Mouse (Mus musculus): ENCODE results near the gene Cela1.

The Cela1 gene

GRCm38 (mm10) chr15:100687430-100687971 is at the start of gene Cela1:
Gene Cela1, minus strand, starts transcription at chr15:100687921.
- no peak for DNase-seq (ENCODE audit: low read depth, low spot score)

GRCm38 (mm10) chr15:100735953-100736300 is 48.2 kb upstream of the Cela1 start:
- DNase-seq (ENCODE audit: low read depth, low spot score), result no peak

DNA sequence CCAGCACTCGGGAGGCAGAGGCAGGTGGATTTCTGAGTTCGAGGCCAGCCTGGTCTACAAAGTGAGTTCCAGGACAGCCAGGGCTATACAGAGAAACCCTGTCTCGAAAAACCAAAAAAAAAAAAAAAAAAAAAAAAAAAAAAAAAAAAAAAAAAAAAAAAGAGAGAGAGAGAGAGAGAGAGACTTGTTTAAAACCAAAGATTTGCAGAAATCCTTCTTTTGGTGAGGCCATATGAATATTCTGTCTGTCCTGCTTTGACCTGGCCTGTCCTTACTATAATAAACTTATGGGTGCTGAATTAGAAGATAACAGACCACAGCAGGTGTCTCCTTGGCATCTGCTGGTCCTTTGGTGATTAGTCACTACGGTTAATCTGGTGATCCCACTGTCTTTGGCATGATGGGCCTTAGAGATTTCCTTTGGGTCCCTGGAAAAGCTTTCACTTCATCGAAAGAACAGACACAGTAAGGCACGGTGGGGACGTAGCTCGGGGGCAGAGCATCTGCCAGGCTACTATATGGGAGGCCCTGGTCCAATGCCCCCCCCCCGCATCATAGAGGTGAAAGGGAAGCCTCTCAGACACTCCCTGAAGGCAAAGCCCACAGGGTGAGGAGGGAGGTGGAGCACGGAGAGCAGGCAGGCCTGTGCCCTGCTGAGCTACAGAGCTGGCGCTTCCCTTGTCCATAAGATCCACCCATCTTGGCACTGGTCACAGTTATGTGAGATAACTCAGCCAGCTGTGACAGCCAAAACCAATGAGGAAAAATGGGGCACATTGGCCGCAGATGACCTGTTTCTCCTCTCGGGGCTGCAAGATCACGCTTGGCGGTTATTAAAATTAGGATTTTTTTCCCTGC is 47.6 kb upstream of the Cela1 start:
- DNase-seq (ENCODE audit: low read depth, low spot score), result no peak

DNA sequence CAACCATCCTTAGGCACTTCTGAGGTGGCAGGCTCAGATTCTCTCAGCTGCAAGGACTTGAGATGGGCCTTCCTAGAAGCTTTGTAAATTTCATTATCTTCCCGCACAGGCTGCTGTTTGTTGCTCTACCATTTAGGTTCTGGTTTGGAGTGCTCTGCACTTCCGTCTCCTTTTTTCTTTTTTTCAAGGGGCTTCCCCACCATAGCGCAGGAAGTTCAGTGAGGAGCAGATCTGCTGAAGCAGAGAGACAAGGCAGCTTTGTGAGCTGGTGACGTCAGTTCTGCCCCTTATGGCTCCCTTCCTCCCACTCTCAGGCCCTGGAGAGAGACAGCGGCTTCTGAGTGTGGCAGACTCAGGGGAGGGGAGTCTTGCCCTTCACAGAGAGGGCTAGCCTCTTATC is 44.9 kb upstream of the Cela1 start:
- peak; percentile 15 for DNase-seq (ENCODE audit: low read depth, low spot score)

DNA sequence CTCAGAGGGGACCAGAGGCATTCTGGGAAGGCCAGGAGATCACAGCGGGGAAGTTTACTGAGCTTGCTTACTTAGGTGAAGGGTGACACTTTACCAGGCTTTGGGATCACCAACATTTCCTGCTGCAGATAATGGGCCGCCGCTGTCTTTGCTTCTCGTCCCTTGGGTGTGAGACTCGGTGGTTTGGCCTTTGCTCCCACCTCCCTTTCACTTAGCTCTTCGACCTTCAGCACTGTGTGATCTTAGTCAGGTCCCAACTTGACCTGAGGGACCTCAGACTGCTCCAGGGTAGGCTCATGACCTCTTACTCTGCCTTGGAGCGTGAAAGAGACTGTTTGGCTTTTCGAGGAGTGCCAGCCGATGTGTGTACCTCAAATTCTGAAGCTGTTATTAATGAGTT is 43.4 kb upstream of the Cela1 start:
- DNase-seq (ENCODE audit: low read depth, low spot score), result no peak

DNA sequence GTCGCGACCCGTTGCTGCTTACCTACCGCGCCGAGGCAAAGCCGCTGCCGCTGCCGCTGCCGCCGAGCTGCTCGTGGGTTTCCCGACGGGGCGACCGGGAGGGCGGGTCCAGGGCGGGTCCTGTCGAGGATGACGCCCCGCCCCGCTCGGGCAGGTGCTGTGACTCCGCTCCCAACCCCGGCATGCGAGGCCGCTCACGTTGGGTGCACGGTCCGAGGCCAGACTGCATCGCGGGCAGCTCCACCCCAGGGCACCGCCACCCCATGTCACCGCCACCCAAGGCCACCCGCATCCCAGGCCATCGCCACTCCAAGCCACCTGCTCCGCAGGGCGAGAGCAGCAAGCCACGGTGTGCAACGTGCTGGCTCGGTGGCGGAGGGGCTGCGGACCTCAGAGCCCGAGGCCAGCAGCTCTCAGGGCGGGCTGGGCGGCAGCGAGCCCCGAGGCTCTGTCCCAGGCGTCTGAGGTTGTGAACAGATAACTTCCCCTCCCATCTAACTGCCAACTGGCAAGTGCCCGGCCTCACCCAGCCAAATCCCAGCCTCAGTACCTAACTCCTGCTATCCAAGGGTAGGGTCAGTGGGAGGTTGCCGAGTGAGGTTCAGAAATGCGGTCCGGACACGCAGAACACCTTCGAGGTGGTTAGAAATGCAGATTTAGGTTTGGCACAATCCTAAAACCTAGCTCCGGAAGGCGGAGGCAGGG is 41.7 kb upstream of the Cela1 start, which contains the start of gene Galnt6:
Galnt6 (minus strand) TSS at position 96 of the 705 bp plus-strand sequence.
- DNase-seq (ENCODE audit: low read depth, low spot score), result no peak

DNA sequence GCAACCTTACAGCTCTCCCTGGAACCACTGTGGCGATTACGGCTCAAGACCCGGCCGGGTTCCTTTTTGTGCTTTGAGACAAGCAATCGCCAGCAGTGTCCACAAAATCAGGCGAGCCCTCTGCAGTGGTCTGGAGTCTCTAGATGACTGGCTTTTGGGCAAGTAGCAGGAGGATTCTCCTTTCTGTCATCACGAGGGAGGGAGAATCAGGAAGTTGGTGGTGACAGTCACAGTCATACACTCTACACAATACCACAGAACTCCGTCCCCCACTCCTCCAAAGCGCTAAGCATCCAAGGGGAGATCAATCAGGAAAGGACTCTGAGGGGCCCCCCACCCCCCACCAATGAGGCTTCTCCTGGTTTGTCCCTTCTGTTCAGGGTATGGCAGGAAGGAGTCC is 40.9 kb upstream of the Cela1 start:
- no peak for DNase-seq (ENCODE audit: low read depth, low spot score)

DNA sequence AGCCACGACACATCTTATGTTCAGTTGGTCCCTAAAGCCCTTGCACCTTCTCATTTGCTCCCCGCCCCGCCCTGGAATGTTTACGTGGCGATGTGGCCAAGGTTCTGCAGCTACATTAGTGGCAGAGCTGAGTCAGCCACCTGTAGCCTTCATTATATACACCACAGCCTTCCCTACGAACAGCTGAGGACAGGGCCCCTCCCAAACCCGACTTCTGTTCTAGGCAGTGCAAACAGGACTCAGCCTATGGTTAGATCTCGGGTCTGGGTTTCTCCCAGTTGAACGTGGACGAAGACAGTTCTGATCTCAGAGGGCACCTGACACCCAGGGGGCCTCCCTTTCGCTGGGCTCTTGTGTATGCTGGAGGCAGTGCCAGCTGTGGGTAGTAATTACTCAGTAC is 40.1 kb upstream of the Cela1 start:
- peak; percentile 5 for DNase-seq (ENCODE audit: low read depth, low spot score)

DNA sequence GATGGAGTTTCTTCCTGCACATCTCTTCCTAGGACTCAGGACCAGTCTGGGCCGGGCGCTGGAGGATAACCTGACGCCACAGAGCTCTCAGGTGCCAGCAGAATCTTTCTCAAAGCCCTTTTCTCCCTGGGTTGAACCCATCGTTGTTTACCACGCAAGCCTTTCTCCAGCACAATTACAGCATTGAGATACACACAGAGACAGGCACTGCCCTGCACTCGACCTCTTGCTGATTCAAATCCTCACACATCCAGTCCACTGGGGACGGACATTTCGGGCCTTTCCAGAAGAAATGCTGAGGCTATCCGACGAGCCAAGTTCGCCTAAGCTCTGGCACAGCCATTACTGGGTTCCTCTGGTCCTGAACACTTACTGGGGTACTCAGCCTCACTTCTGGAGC is 39.0 kb upstream of the Cela1 start:
- DNase-seq (ENCODE audit: low read depth, low spot score), result no peak

GRCm38 (mm10) chr15:100723505-100723904 is 35.8 kb upstream of the Cela1 start:
- DNase-seq (ENCODE audit: low read depth, low spot score), result no peak

GRCm38 (mm10) chr15:100722564-100722963 is 34.8 kb upstream of the Cela1 start:
- no peak for DNase-seq (ENCODE audit: low read depth, low spot score)

GRCm38 (mm10) chr15:100722026-100722425 is 34.3 kb upstream of the Cela1 start:
- no peak for DNase-seq (ENCODE audit: low read depth, low spot score)

DNA sequence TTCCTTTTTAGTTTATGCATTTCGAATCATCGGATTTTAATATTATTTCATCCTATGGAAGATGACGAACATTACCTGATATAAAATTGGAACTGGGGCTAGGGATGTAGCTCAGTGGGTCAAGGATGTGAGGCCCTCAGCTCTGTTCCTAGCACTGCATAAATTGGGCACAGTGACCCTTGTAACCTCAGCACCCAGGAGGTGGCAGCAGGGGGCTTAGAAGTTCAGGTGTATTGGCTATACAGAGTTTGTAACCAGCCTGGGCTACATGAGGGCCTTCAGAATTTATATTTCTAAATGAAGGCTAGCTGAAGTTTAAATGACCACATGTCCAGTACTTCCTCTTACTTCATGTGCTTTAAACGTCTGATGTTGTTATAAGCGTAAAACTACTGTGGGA is 33.7 kb upstream of the Cela1 start:
- DNase-seq (ENCODE audit: low read depth, low spot score), result peak; percentile 12

DNA sequence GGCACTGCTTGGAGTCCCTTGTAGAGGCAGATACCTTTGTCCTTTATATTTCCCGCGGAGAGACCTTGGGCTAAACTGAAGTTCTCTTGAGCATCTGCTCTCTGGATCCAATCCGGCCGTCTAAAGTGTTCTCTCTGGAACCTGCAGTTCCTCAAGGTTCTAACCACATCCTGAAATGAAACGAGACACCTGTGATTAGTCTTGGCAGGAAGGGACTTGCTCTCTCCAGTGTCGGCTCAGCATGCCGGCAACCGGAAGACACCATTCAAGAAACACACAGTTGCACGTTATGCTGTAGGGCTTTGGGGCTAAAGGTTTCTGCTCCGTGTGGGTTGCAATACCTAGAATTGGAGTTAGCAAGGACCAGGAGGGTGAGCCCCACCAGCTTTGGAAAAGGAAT is 32.3 kb upstream of the Cela1 start:
- no peak for DNase-seq (ENCODE audit: low read depth, low spot score)

DNA sequence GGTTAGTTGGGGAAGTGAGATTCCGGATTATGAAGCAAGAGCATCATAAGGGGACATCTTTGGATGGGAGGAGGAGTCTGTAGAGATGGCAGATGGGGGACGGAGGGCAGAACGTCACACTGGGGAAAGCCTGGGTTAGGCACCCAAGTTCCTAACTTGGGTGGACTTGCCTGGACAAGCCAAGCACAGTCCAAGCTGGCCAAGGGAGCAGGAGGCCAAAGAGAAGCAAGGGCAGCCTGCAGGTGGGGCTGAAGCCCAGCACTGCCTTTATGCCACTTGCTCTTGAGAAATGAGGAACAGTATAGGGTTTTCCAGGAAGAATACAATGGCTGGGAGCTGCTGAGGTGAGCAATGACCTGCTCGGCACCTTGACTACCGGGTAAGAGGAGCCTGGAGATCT is 31.5 kb upstream of the Cela1 start:
- DNase-seq (ENCODE audit: low read depth, low spot score), result no peak

- DNase-seq (ENCODE audit: low read depth, low spot score), result peak; percentile 22
Measured at GRCm38 (mm10) chr15:100718572-100718971, 30.9 kb upstream of the Cela1 start.

- no peak for DNase-seq (ENCODE audit: low read depth, low spot score)
Measured at GRCm38 (mm10) chr15:100717933-100718332, 30.2 kb upstream of the Cela1 start.

- DNase-seq (ENCODE audit: low read depth, low spot score), result no peak
Measured at GRCm38 (mm10) chr15:100715399-100715993, 27.8 kb upstream of the Cela1 start.

DNA sequence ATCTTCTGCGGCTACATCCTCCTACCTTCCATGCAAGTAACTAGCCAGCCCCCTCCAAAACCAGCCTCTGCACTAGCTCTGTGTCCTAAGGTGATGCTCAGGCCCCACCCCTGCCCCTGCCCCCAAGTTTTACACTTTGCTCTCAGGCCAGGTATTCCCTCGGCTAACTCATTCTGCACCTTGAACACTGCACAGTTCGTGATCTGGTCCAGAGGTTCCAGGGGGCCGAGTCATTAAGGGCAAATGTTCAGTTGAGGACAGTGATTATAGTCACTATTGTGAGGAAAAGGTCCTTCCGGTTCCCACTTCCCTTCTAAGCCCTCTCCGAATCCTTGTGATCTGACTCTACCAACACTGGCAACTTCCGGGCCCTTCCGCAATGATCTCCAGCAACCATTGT is 26.7 kb upstream of the Cela1 start:
- DNase-seq (ENCODE audit: low read depth, low spot score), result no peak

DNA sequence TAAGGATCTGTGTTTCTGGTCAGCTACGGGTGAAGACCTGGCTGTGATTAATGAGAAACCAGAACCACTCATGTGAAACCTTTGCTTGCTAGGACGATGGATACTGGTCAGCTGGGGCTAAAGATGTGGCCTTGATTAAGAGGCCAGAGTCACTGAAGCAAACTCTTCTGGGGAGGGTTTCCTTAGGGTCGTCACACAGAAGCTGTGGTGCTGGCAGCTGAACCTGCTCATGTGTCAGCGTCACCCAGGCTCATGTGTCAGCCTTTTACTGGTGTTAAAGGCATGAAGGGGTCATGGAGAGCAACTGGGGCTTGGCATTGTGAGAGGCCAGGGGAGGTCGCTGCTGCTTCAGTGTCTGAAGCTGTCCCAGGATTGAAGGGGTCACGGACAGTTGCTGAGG is 23.1 kb upstream of the Cela1 start:
- DNase-seq (ENCODE audit: low read depth, low spot score), result no peak

- DNase-seq (ENCODE audit: low read depth, low spot score), result no peak
Measured at GRCm38 (mm10) chr15:100708433-100709078, 20.8 kb upstream of the Cela1 start.

- DNase-seq (ENCODE audit: low read depth, low spot score), result peak; percentile 61
Measured at GRCm38 (mm10) chr15:100706226-100706625, 18.5 kb upstream of the Cela1 start.
